Mouse (Mus musculus) MEL (cell line): ENCODE data around the gene Immp2l.

ENCODE experiments used
- CTCF ChIP-seq, 3 experiments: IDR thresholded peaks in 2 of 3; conservative IDR thresholded peaks in 1 of 3; 2 replicates each; pipeline ENCODE4 v1.5.1; 2011 to 2012; ENCODE audit warnings: low read length in 3 of 3, low read depth in 2 of 3, mild to moderate bottlenecking in 2 of 3, improper control_type of control experiment in 1 of 3, inconsistent platforms in 1 of 3, mixed read lengths in 1 of 3, moderate library complexity in 1 of 3; ENCODE audit not compliant: control insufficient read depth in 1 of 3, insufficient read depth in 1 of 3, poor library complexity in 1 of 3, severe bottlenecking in 1 of 3
- E2F4 ChIP-seq: IDR thresholded peaks from 2 replicates; pipeline ENCODE4 v1.6.1; 2011; ENCODE audit warnings: low read depth, low read length, improper control_type of control experiment, borderline replicate concordance
- GABPA ChIP-seq: IDR thresholded peaks from 2 replicates; pipeline ENCODE4 v1.6.1; 2012; ENCODE audit warnings: low read depth, mild to moderate bottlenecking, inconsistent platforms, low read length, improper control_type of control experiment, moderate library complexity
- GATA1 ChIP-seq: IDR thresholded peaks from 2 replicates; pipeline ENCODE4 v1.6.1; 2011; ENCODE audit warnings: low read depth, low read length, improper control_type of control experiment
- NRF1 ChIP-seq: IDR thresholded peaks from 2 replicates; pipeline ENCODE4 v1.6.1; 2014; ENCODE audit warnings: low read depth, mild to moderate bottlenecking, inconsistent platforms, low read length, improper control_type of control experiment, moderate library complexity; ENCODE audit not compliant: poor library complexity, insufficient read depth, severe bottlenecking
- UBTF ChIP-seq: IDR thresholded peaks from 2 replicates; pipeline ENCODE4 v1.6.1; 2012; ENCODE audit warnings: low read depth, mild to moderate bottlenecking, inconsistent platforms, low read length, improper control_type of control experiment, moderate library complexity, borderline replicate concordance; ENCODE audit not compliant: insufficient read depth
- ZKSCAN1 ChIP-seq: IDR thresholded peaks from 2 replicates; pipeline ENCODE4 v1.6.1; 2012; ENCODE audit warnings: low read depth, mild to moderate bottlenecking, inconsistent platforms, low read length, improper control_type of control experiment, moderate library complexity

- TF ChIP-seq GABPA: no peak
- peak; percentile 80 for TF ChIP-seq GATA1
- no peak for TF ChIP-seq NRF1
- TF ChIP-seq CTCF (IDR thresholded peaks at IDR 0.05 in 2 of 3, conservative IDR thresholded peaks at IDR 0.05 in 1 of 3; ENCODE audit: control insufficient read depth in 1 of 3, insufficient read depth in 1 of 3, low read depth in 2 of 3, low read length in 3 of 3, poor library complexity in 1 of 3, severe bottlenecking in 1 of 3): no peak
- TF ChIP-seq E2F4: no peak
- TF ChIP-seq UBTF: no peak
- no peak for TF ChIP-seq ZKSCAN1
Measured at GRCm38 (mm10) chr12:41880833-41881232, 856.9 kb downstream of the Immp2l start.
